Mouse (Mus musculus): ENCODE data around the gene AI481877.

DNA sequence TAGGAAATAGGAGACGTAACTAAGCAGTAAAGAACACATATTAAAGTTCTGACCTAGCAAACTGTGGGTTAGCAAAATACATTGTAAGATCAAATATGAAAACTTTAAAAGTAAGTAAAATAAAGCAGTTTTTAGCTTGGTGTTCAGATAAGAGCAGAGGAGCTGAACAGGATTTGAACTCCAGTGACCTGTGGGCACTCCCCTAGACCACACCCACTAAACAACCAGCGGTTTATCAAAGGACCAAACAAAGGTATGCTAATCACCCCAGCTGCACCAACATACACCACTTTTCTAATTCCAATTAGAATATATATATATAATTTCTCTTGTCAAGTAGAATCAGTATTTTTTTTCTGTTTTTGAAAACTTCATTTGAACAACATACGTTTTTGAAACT lies 46.9 kb upstream of the AI481877 start:
- no peak for TF ChIP-seq CTCF (IDR thresholded peaks at IDR 0.05; ENCODE audit: borderline replicate concordance, insufficient read depth, low read depth, low read length)
- TF ChIP-seq POLR2A (IDR thresholded peaks at IDR 0.05; ENCODE audit: borderline replicate concordance, insufficient read depth, low read length), result no peak
